Mouse (Mus musculus) heart, postnatal 0 days (tissue): ENCODE measurements around the gene Dock7. TPM values are rescaled to one million over a fixed set of nuclear protein-coding genes. Genes with fewer than 3 reads are reported as not detected.
"Not testable (repeated sequence)": the region's sequence is repeated elsewhere in the genome, so short reads cannot be mapped to it uniquely, and the experiment has no call there.

Experiments used
- ATAC-seq: fragments of 200-750 bp; cut with Nextera tagmentation; 2 replicates; pipeline ENCODE4 v1.8.0; 2017; ENCODE audit warnings: low read depth, moderate number of reproducible peaks, moderate library complexity; ENCODE audit not compliant: insufficient read depth
- DNase-seq: peaks from one replicate; pipeline ENCODE4 v3.0.0-alpha.2; 2016; ENCODE audit warnings: low spot score
- H3K27ac ChIP-seq: fragments of 300-500 bp; sonication (generic); 2 replicates; pipeline ENCODE4 v1.5.1; 2014; ENCODE audit warnings: low read depth, mild to moderate bottlenecking
- H3K27me3 ChIP-seq: fragments of 300-500 bp; sonication (generic); 2 replicates; pipeline ENCODE4 v1.6.1; 2014; ENCODE audit warnings: low read length, mixed read lengths; ENCODE audit not compliant: control insufficient read depth, insufficient read depth
- H3K36me3 ChIP-seq: fragments of 300-500 bp; sonication (generic); replicated peaks from 2 replicates; pipeline ENCODE4 v1.6.1; 2014; ENCODE audit warnings: low read length, mixed read lengths; ENCODE audit not compliant: control insufficient read depth, insufficient read depth
- H3K4me1 ChIP-seq: fragments of 300-500 bp; sonication (generic); 2 replicates; pipeline ENCODE4 v1.6.1; 2014; ENCODE audit warnings: antibody characterized with exemption; ENCODE audit not compliant: control insufficient read depth, insufficient read depth
- H3K4me2 ChIP-seq: fragments of 300-500 bp; sonication (generic); 2 replicates; pipeline ENCODE4 v1.6.1; 2014; ENCODE audit warnings: low read depth, mild to moderate bottlenecking, low read length, moderate library complexity
- H3K4me3 ChIP-seq: fragments of 300-500 bp; sonication (generic); 2 replicates; pipeline ENCODE4 v1.5.1; 2014; ENCODE audit warnings: low read depth, low read length
- H3K9ac ChIP-seq: fragments of 300-500 bp; sonication (generic); replicated peaks from 2 replicates; pipeline ENCODE4 v1.6.1; 2014; ENCODE audit warnings: low read depth, low read length, mixed read lengths
- H3K9me3 ChIP-seq: fragments of 300-500 bp; sonication (generic); replicated peaks from 2 replicates; pipeline ENCODE4 v1.6.1; 2016; ENCODE audit warnings: low read length; ENCODE audit not compliant: control insufficient read depth
- CTCF ChIP-seq: IDR thresholded peaks from 2 replicates; pipeline ENCODE4 v1.5.1; 2016; ENCODE audit warnings: antibody characterized with exemption, control low read depth, low read depth
- EP300 ChIP-seq: IDR thresholded peaks from 2 replicates; pipeline ENCODE4 v1.6.1; 2016; ENCODE audit warnings: antibody characterized with exemption, low read depth
- WGBS: fragments of 180-500 bp; shearing (Covaris S2); extraction: QIAGEN DNeasy Blood & Tissue Kit; methylation state at CpG from one replicate; pipeline ENCODE4 v1.1.7; 2014; 5-methylcytosine and 5-hydroxymethylcytosine counted together
- polyA plus RNA-seq: library from polyadenylated mRNA; unstranded; fragments of >200 nt; fragmentation: Nextera tagmentation; extraction: Ambion mirVana; gene quantifications from 2 replicates; pipeline ENCODE4 v1.2.1, GENCODE M21; 2015
- total RNA-seq: library from RNA; depleted of rRNA; stranded (reverse); fragments of >200 nt; gene quantifications from 2 replicates; pipeline ENCODE4 v1.2.3, GENCODE M21; 2014; ENCODE audit warnings: low replicate concordance

Gene Dock7
- total and polyA plus RNA-seq, 2 experiments from 2014 or later: 10.2 to 17.4 TPM

- Histone ChIP-seq H3K4me3 (no peak overlapping the region), H3K27ac (no peak overlapping the region), H3K9me3 (no peaks in the 10 kb centered on the region), H3K4me2 (no peak overlapping the region), H3K27me3 (no peaks in the 10 kb centered on the region), H3K36me3 (peaks cover 40% of the 10 kb centered on the region), H3K9ac (no peak overlapping the region), H3K4me1 (no peaks in the 10 kb centered on the region)
- no peak for TF ChIP-seq EP300
- TF ChIP-seq CTCF: no peak
- ATAC-seq (no peak), DNase-seq (no peak)
- 76% methylated on average over 8 of the region's 8 CpGs for WGBS
Measured at GRCm38 (mm10) chr4:98975741-98976140, 145.0 kb downstream of the Dock7 start.

- peaks cover 59% of the 10 kb centered on the region for H3K36me3 ChIP-seq
- H3K27me3 ChIP-seq: no peaks in the 10 kb centered on the region
- H3K4me2 ChIP-seq: no peak overlapping the region
- TF ChIP-seq CTCF (peak; percentile 41), EP300 (no peak)
- no peak for ATAC-seq
- 77% methylated on average over 3 of the region's 3 CpGs for WGBS
- H3K27ac ChIP-seq: no peak overlapping the region
- H3K4me3 ChIP-seq: no peak overlapping the region
- H3K9me3 ChIP-seq: no peaks in the 10 kb centered on the region
- no peak overlapping the region for H3K9ac ChIP-seq
- H3K4me1 ChIP-seq: no peaks in the 10 kb centered on the region
- no peak for DNase-seq
Measured at GRCm38 (mm10) chr4:98969946-98970345, 150.8 kb downstream of the Dock7 start.

GRCm38 (mm10) chr4:98960243-98960642 is 160.5 kb downstream of the Dock7 start:
- TF ChIP-seq EP300: no peak
- no peak for TF ChIP-seq CTCF
- peaks cover 39% of the 10 kb centered on the region for H3K36me3 ChIP-seq
- H3K4me3 ChIP-seq: no peak overlapping the region
- no peak overlapping the region for H3K9ac ChIP-seq
- no peak overlapping the region for H3K27ac ChIP-seq
- WGBS: 86% methylated on average over 3 of the region's 3 CpGs
- H3K4me1 ChIP-seq: no peaks in the 10 kb centered on the region
- no peak for ATAC-seq
- no peaks in the 10 kb centered on the region for H3K27me3 ChIP-seq
- H3K4me2 ChIP-seq: no peak overlapping the region
- H3K9me3 ChIP-seq: no peaks in the 10 kb centered on the region
- DNase-seq: no peak

GRCm38 (mm10) chr4:98955986-98956385 is 164.7 kb downstream of the Dock7 start:
- no peak overlapping the region for H3K4me2 ChIP-seq
- no peaks in the 10 kb centered on the region for H3K9me3 ChIP-seq
- no peaks in the 10 kb centered on the region for H3K27me3 ChIP-seq
- H3K4me3 ChIP-seq: no peak overlapping the region
- H3K9ac ChIP-seq: no peak overlapping the region
- no peak overlapping the region for H3K27ac ChIP-seq
- DNase-seq (no peak), ATAC-seq (no peak)
- H3K36me3 ChIP-seq: peaks cover 24% of the 10 kb centered on the region
- WGBS: 93% methylated on average over 8 of the region's 8 CpGs
- peaks cover 5% of the 10 kb centered on the region; the same call in 1 of the 2 replicates for H3K4me1 ChIP-seq
- TF ChIP-seq EP300: no peak

DNA sequence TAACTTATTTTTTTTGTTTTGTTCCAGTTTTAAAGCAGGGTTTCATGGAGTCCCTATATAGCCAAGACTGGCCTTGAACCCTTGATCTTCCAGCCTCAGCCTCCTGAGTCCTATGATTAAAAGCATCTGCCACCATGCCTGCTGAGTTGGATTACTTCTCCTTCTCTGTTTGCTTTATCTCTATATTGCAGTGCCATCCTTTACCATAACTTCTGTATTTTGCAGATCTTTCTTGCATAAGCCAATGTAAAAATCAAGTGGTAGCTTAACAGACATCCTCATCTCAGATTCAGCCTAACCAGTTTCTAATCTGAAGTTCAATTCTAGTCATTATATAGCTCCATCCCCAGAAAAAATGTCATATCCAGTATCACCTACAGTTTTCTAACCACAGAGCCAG is 170.2 kb downstream of the Dock7 start:
- Histone ChIP-seq H3K27me3 (no peaks in the 10 kb centered on the region), H3K9ac (no peak overlapping the region), H3K9me3 (no peaks in the 10 kb centered on the region), H3K4me3 (no peak overlapping the region), H3K36me3 (no peaks in the 10 kb centered on the region; the same call in 1 of the 2 replicates), H3K4me1 (peaks cover 5% of the 10 kb centered on the region; the same call in 1 of the 2 replicates), H3K4me2 (no peak overlapping the region), H3K27ac (no peak overlapping the region)
- no peak for ATAC-seq
- no peak for TF ChIP-seq CTCF
- TF ChIP-seq EP300: no peak
- DNase-seq: no peak

- not testable (repeated sequence) for DNase-seq
- WGBS: 92% methylated on average over 6 of the region's 6 CpGs
Measured at GRCm38 (mm10) chr4:98938210-98938609, 182.5 kb downstream of the Dock7 start.

More at GRCm38 (mm10) chr4:98938210-98938609, 182.5 kb downstream of the Dock7 start:
- not testable (repeated sequence) for H3K4me1 ChIP-seq, H3K27ac ChIP-seq, H3K9me3 ChIP-seq, H3K4me3 ChIP-seq, H3K27me3 ChIP-seq, ATAC-seq, H3K9ac ChIP-seq, H3K4me2 ChIP-seq
- peaks cover 47% of the 10 kb centered on the region for H3K36me3 ChIP-seq
